Mouse (Mus musculus) forebrain, embryonic 12.5 days (tissue): ENCODE measurements around the gene P2ry2. TPM values are rescaled to one million over a fixed set of nuclear protein-coding genes. Genes with fewer than 3 reads are reported as not detected.
A peak's percentile ranks its signal among the peaks of the same experiment; 100 is the strongest.

Source experiments
- ATAC-seq: fragments of 200-750 bp; cut with Nextera tagmentation; 2 replicates; pipeline ENCODE4 v1.8.0; 2017; ENCODE audit warnings: moderate TSS enrichment; ENCODE audit not compliant: low FRiP score
- H3K27ac ChIP-seq: fragments of 300-500 bp; sonication (generic); 2 replicates; pipeline ENCODE4 v1.5.1; 2016; ENCODE audit warnings: mild to moderate bottlenecking
- H3K27me3 ChIP-seq: fragments of 300-500 bp; sonication (generic); 2 replicates; pipeline ENCODE4 v1.6.1; 2016; ENCODE audit warnings: mild to moderate bottlenecking
- H3K36me3 ChIP-seq: fragments of 300-500 bp; sonication (generic); replicated peaks from 2 replicates; pipeline ENCODE4 v1.6.1; 2016; ENCODE audit warnings: mild to moderate bottlenecking
- H3K4me1 ChIP-seq: fragments of 300-500 bp; sonication (generic); 2 replicates; pipeline ENCODE4 v1.6.1; 2016
- H3K4me2 ChIP-seq: fragments of 300-500 bp; sonication (generic); 2 replicates; pipeline ENCODE4 v1.6.1; 2016; ENCODE audit warnings: mild to moderate bottlenecking, moderate library complexity
- H3K4me3 ChIP-seq: fragments of 300-500 bp; sonication (generic); replicated peaks from 2 replicates; pipeline ENCODE4 v1.5.1; 2016; ENCODE audit warnings: mild to moderate bottlenecking
- H3K9ac ChIP-seq: fragments of 300-500 bp; sonication (generic); 2 replicates; pipeline ENCODE4 v1.6.1; 2016; ENCODE audit warnings: mild to moderate bottlenecking
- H3K9me3 ChIP-seq: fragments of 300-500 bp; sonication (generic); 2 replicates; pipeline ENCODE4 v1.6.1; 2016
- WGBS: fragments of 180-500 bp; shearing (Covaris S2); methylation state at CpG from one replicate; pipeline ENCODE4 v1.1.7; 2016; 5-methylcytosine and 5-hydroxymethylcytosine counted together
- polyA plus RNA-seq: library from polyadenylated mRNA; unstranded; fragments of >200 nt; fragmentation: Nextera tagmentation; extraction: Ambion mirVana; gene quantifications from 2 replicates; pipeline ENCODE4 v1.2.1, GENCODE M21; 2016

Gene P2ry2
- polyA plus RNA-seq, 1 experiment from 2014 or later = 0.15 TPM

DNA sequence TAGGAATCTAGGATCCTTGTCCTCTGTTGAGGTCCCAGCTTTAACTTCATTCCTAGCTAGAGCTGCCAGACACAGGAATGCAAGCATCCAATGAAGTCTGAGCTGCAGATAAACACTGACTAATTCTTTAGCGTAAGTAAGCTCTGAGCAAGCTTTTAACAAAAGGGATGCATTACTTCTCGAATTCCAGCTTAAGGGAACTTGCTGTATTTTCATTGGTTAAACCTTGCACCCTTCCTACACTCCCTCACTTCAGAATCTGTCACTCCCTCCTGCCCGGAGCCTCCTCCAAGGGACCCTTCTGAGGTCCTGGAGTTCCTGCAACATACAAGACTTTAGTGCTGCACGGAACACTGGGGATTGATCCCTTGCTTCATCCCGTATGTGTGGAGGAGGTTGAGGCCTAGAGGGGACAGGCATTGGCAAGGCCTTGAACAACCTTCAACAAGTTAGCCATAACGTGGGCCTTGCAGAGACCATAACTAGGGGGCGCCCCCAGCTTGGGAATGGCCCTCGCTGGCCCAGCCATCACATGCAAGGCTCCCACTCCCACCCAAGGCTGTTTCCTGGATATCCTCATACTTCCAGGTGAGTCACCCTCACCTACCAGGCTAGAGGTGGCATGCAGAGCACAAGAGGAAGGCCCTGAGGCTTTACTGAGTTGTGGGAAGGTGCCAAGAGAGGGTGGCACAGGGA, 31.3 kb upstream of the P2ry2 start:
- 59% methylated on average over 8 of the region's 8 CpGs for WGBS

DNA sequence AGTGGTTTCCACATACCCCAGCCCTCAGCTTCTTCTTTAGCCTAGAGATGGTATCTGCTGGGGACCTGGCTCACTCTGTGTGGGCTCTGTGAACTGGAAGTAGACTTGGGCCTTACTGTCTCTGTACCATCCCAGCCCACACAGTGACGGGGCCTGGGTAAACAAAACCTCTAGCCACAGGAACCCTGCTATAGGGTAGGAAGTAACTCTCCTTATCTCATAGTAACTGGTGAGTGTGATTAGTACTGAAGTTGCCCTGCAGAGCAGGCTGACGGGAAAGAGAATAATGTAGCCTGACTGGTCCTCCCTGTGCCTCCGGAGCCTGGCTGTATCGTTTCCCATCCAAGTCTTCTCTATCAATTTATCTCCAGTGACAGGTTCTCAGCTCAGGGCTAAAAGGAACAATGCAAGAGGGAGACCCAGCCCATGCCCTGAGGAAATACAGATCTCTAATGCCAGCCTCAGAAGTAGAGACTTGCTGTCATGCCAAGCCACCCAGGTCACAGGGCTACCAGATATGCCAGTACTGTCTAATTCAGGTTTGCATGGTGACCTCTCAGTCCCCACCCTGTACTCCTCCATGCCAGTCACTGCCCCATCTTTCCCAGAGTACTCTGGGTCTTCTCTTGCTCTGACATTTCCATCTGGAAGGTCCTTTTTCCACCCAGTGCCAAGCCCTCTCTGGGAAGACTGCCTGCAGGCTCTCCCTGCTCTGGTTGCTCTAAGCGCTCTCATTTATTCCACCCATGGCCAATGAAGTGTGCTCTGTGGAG, 29.5 kb upstream of the P2ry2 start:
- H3K27me3 ChIP-seq = no peaks in the 10 kb centered on the region
- no peak for ATAC-seq

More for the DNA sequence above, 31.3 kb upstream of the P2ry2 start:
- Histone ChIP-seq H3K4me3 (no peak overlapping the region), H3K36me3 (no peaks in the 10 kb centered on the region), H3K4me2 (no peak overlapping the region), H3K9ac (no peak overlapping the region), H3K27ac (no peak overlapping the region), H3K9me3 (no peaks in the 10 kb centered on the region), H3K4me1 (no peaks in the 10 kb centered on the region), H3K27me3 (no peaks in the 10 kb centered on the region)
- no peak for ATAC-seq

DNA sequence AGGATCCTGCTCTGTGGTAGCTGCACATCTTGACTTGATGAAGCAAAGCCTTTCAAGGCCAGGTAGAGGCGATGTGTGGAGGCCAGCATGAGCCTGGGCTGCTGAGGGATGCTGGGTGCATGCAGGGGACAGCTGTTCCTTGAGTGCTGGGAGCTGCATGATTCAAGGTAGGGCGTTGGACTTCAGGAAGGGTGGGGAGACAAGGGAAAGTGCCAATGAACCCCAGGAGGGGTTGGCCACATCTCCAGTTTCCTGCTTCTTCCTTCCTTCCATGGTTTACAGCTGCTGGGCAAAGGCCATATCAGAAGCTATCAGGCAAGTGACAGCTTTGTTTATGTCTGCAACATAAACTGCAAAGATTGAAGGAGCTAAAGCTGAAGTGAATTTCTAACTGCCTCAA, 28.9 kb upstream of the P2ry2 start:
- ATAC-seq = no peak
- H3K4me1 ChIP-seq = no peaks in the 10 kb centered on the region
- H3K9me3 ChIP-seq = no peaks in the 10 kb centered on the region
- no peak overlapping the region for H3K9ac ChIP-seq
- H3K36me3 ChIP-seq = no peaks in the 10 kb centered on the region
- no peak overlapping the region for H3K4me3 ChIP-seq
- 83% methylated on average over 2 of the region's 2 CpGs for WGBS
- no peak overlapping the region for H3K27ac ChIP-seq
- no peaks in the 10 kb centered on the region for H3K27me3 ChIP-seq
- H3K4me2 ChIP-seq = no peak overlapping the region

More for the DNA sequence above, 29.5 kb upstream of the P2ry2 start:
- no peaks in the 10 kb centered on the region for H3K36me3 ChIP-seq
- no peaks in the 10 kb centered on the region for H3K9me3 ChIP-seq
- H3K9ac ChIP-seq = no peak overlapping the region
- 73% methylated on average over 5 of the region's 5 CpGs for WGBS
- no peak overlapping the region for H3K4me2 ChIP-seq
- H3K4me1 ChIP-seq = no peaks in the 10 kb centered on the region
- H3K27ac ChIP-seq = no peak overlapping the region
- no peak overlapping the region for H3K4me3 ChIP-seq

DNA sequence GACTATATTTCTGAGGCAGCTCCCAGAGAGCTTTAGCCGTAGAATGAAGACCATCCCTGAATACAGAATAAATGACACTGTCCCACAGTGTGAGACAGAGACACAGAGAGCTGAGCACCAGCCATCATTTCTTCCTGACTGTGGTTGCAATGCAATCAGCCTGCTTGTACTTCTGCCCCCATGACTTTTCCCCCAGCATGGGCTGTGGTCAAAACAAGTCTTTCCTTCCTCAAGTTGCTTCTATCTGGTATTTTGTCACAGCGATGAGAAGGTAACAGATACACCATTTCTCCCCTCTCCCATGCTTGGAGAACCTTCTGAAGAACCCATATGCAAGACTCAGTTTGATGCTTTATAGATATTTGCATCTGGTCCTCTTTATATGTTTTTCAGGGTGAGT, 20.7 kb upstream of the P2ry2 start:
- Histone ChIP-seq H3K27ac (no peak overlapping the region), H3K4me1 (peaks cover 4% of the 10 kb centered on the region; the same call in 1 of the 2 replicates), H3K27me3 (peaks cover 3% of the 10 kb centered on the region), H3K36me3 (no peaks in the 10 kb centered on the region), H3K4me2 (no peak overlapping the region), H3K4me3 (no peak overlapping the region), H3K9me3 (no peaks in the 10 kb centered on the region), H3K9ac (no peak overlapping the region)
- ATAC-seq = no peak
- WGBS = 89% methylated on average over 2 of the region's 2 CpGs

GRCm38 (mm10) chr7:101031234-101031633, 18.6 kb upstream of the P2ry2 start:
- Histone ChIP-seq H3K4me3 (no peak overlapping the region), H3K4me2 (no peak overlapping the region), H3K4me1 (peaks cover 4% of the 10 kb centered on the region; the same call in 1 of the 2 replicates), H3K36me3 (no peaks in the 10 kb centered on the region), H3K27ac (no peak overlapping the region), H3K9ac (0 out of 2 replicates have a peak overlapping the region, but pooled peaks have one; percentile 17), H3K9me3 (no peaks in the 10 kb centered on the region), H3K27me3 (peaks cover 3% of the 10 kb centered on the region)
- WGBS = 52% methylated on average over 8 of the region's 8 CpGs
- ATAC-seq = no peak

GRCm38 (mm10) chr7:101030756-101031155, 18.1 kb upstream of the P2ry2 start:
- Histone ChIP-seq H3K27ac (no peak overlapping the region), H3K27me3 (peaks cover 3% of the 10 kb centered on the region), H3K4me3 (no peak overlapping the region), H3K4me2 (no peak overlapping the region), H3K36me3 (no peaks in the 10 kb centered on the region), H3K4me1 (peaks cover 4% of the 10 kb centered on the region; the same call in 1 of the 2 replicates), H3K9ac (no peak overlapping the region), H3K9me3 (no peaks in the 10 kb centered on the region)
- ATAC-seq = no peak

- Histone ChIP-seq H3K9me3 (no peaks in the 10 kb centered on the region), H3K27me3 (peaks cover 3% of the 10 kb centered on the region), H3K4me2 (no peak overlapping the region), H3K4me3 (no peak overlapping the region), H3K9ac (no peak overlapping the region), H3K4me1 (peaks cover 4% of the 10 kb centered on the region; the same call in 1 of the 2 replicates), H3K36me3 (no peaks in the 10 kb centered on the region), H3K27ac (no peak overlapping the region)
- no peak for ATAC-seq
- 77% methylated on average over 6 of the region's 6 CpGs for WGBS
Observed at GRCm38 (mm10) chr7:101029446-101029845, 16.8 kb upstream of the P2ry2 start.

- H3K27me3 ChIP-seq = peaks cover 3% of the 10 kb centered on the region
- ATAC-seq = no peak
- H3K4me1 ChIP-seq = peaks cover 4% of the 10 kb centered on the region; the same call in 1 of the 2 replicates
- H3K9me3 ChIP-seq = no peaks in the 10 kb centered on the region
- H3K4me2 ChIP-seq = no peak overlapping the region
- H3K4me3 ChIP-seq = no peak overlapping the region
- no peaks in the 10 kb centered on the region for H3K36me3 ChIP-seq
- WGBS = 88% methylated on average over 9 of the region's 9 CpGs
- H3K9ac ChIP-seq = no peak overlapping the region
- no peak overlapping the region for H3K27ac ChIP-seq
Observed at GRCm38 (mm10) chr7:101028991-101029390, 16.3 kb upstream of the P2ry2 start.

GRCm38 (mm10) chr7:101028444-101028757, 15.7 kb upstream of the P2ry2 start:
- WGBS = 95% methylated on average over 5 of the region's 5 CpGs
- no peak overlapping the region for H3K4me3 ChIP-seq
- H3K27ac ChIP-seq = no peak overlapping the region
- H3K27me3 ChIP-seq = peaks cover 3% of the 10 kb centered on the region
- ATAC-seq = no peak
- H3K4me2 ChIP-seq = no peak overlapping the region
- H3K36me3 ChIP-seq = no peaks in the 10 kb centered on the region
- no peak overlapping the region for H3K9ac ChIP-seq
- no peaks in the 10 kb centered on the region for H3K9me3 ChIP-seq
- H3K4me1 ChIP-seq = peaks cover 4% of the 10 kb centered on the region; the same call in 1 of the 2 replicates

DNA sequence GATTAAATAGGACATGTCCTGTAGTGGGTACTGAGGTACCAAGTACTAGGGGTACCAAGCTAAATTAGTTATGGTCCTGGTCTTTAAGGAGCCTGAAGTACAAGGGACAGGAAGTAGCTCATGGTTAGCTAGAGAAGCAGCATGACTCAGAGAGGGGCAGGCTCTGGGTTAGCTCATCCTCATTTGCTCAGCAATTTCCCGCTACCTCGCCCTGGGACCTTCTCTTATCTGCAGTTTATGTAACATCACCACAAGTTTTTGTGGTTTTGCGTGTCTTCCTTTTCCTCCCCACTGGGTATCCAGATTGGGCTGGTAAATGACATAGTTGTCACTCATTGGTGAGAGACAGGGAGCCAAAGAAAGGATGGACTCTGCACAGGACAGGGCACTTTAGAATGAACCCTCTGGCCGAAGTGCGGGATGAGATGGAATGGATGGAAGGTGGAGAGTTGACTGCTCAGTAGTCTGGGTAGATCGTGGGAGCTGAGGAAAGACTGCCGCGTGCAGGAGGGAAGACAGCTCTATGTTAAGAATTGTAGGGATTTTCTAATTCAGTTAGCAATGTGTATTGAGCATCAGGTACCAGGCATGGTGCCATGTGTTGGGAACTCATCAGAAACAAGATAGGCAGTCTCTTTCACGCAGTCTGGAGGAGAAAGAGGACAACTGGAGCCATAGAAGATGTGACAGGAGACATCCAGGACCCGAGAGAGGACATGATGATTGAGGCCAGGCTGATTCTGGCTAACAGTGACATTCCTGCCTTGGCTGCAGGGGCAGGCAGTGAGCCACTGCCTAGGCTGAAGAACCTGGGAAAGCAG, 15.2 kb upstream of the P2ry2 start:
- no peak for ATAC-seq
- H3K27me3 ChIP-seq = peaks cover 3% of the 10 kb centered on the region
- no peak overlapping the region for H3K4me2 ChIP-seq
- no peak overlapping the region for H3K27ac ChIP-seq
- no peaks in the 10 kb centered on the region for H3K9me3 ChIP-seq
- WGBS = 89% methylated on average over 10 of the region's 10 CpGs
- no peak overlapping the region for H3K9ac ChIP-seq
- H3K4me1 ChIP-seq = peaks cover 4% of the 10 kb centered on the region; the same call in 1 of the 2 replicates
- no peaks in the 10 kb centered on the region for H3K36me3 ChIP-seq
- no peak overlapping the region for H3K4me3 ChIP-seq

DNA sequence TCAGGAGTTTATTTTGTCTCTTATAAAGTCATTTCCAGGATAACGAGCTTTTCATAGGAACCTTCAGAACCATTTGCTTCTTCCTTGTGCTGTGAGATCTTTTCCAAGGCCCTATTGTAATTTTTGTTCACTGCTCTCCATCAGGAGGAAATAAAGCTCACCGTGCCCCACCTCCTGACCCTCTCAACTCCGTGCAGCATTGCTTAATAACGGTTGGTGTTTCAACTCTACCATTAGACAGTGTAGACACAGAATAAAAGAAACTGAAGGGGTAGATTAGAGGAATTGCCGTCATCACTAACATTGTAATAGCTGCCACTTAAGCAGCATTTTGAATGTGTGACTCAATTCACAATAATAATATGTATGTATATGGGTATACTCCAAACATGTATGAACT, 14.2 kb upstream of the P2ry2 start:
- 42% methylated on average over 5 of the region's 5 CpGs for WGBS
- H3K4me1 ChIP-seq = peaks cover 4% of the 10 kb centered on the region; the same call in 1 of the 2 replicates
- no peaks in the 10 kb centered on the region for H3K9me3 ChIP-seq
- no peak overlapping the region for H3K4me3 ChIP-seq
- no peak overlapping the region for H3K27ac ChIP-seq
- no peak for ATAC-seq
- no peak overlapping the region for H3K9ac ChIP-seq
- no peaks in the 10 kb centered on the region for H3K36me3 ChIP-seq
- peaks cover 3% of the 10 kb centered on the region for H3K27me3 ChIP-seq
- H3K4me2 ChIP-seq = no peak overlapping the region

- no peak overlapping the region for H3K4me3 ChIP-seq
- H3K9me3 ChIP-seq = no peaks in the 10 kb centered on the region
- no peaks in the 10 kb centered on the region for H3K36me3 ChIP-seq
- H3K27ac ChIP-seq = no peak overlapping the region
- peaks cover 8% of the 10 kb centered on the region for H3K4me1 ChIP-seq
- no peak for ATAC-seq
- peaks cover 30% of the 10 kb centered on the region for H3K27me3 ChIP-seq
- no peak overlapping the region for H3K4me2 ChIP-seq
- no peak overlapping the region for H3K9ac ChIP-seq
- 69% methylated on average over 6 of the region's 6 CpGs for whole genome bisulfite sequencing
Observed at GRCm38 (mm10) chr7:101017492-101017891, 4.8 kb upstream of the P2ry2 start.
